Mouse (Mus musculus): Measurements from ENCODE around the gene Coro2b.

Gene Coro2b

GRCm38 (mm10) chr9:62515138-62515537 is 21.7 kb downstream of the Coro2b start:
- no peak for ATAC-seq (ENCODE audit: low TSS enrichment)

DNA sequence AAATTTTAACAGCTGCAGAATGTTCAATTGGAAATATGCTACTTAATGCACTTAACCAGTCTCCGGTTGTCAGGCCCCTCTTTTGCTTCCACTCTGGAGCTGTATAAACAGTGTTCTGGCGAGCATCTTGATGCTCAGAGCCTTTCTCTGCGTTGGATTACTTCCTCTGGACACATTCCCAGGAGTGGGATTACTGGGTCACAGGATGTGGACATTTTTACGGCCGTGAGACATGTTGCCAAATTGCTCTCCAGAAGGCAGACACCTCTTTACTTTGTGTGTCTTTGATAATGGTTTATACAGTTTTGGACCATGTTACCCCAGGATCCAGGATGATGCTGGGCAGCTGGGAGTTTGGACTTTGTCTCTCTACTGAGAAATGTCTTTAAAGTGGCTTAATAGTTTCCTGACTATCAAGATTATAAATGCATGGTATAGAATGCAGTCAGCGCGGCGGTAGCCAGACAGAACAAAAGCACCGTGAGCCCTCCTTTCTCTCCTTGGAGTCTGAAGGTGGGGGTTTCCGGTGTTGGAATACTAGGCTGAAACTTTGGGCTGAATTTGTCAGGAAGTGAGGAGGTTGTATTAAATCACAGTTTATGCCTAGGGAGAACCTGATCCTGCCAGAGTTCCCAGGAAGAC is 23.2 kb downstream of the Coro2b start:
- ATAC-seq (ENCODE audit: low TSS enrichment): no peak

DNA sequence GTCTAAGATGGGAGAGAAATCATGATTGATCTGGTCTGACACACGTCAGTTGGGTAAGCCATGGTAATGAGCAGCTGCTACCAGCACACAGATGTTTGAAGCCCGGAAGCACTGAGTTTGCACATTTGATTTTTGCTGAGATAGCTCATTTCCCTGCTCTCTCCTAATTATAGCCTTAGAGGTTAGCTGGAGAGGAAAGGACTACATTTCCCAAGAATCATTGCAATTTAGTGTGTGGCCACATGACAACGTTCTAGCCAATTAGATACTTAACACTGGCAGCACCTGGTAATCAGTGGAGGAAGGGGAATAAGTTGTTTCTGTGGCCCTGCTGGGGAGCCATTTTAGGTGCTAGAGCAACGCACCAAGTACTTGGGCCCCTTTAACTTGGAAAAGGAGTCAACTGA is 26.3 kb downstream of the Coro2b start:
- peak; percentile 29; the same call in 1 of the 2 replicates for ATAC-seq (ENCODE audit: low TSS enrichment)

GRCm38 (mm10) chr9:62509617-62510016 is 27.2 kb downstream of the Coro2b start:
- ATAC-seq (ENCODE audit: low TSS enrichment): no peak

DNA sequence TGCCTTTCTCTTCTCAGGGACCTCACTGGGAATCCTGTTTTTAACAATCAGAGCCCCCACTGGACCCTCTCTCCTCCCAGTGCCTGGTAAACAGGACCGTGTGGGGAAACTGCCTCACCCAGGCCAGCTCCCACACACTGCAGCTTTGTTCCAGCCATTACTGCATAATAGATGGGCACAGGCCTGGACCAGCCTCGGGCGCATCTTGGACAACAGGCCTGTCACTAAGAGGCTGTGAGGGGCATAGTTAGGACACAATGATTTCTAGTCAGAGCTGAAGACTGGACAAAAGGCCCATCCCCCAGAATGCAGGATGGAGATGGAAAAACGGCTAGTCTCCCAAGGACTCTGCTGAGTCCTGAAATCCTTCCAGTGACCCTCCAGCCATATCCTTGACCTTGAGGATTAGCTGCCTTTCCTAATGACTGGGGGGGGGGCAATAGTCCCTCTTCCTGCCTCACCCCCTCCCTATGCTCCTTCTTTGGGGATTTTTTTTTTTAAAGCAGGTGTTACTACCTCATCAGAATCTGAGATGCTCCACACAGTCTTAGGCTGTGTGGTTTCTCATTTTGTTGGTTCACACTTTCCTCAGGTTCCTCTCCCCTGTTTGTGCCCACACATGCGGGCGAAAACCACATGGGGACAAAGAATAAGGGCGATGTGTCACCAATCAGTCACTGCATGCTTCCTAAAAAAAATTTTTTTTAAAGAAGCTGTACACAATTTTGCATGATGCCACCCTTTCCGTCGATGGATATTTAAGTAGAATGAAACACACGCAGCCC is 27.9 kb downstream of the Coro2b start:
- ATAC-seq (ENCODE audit: low TSS enrichment): no peak

DNA sequence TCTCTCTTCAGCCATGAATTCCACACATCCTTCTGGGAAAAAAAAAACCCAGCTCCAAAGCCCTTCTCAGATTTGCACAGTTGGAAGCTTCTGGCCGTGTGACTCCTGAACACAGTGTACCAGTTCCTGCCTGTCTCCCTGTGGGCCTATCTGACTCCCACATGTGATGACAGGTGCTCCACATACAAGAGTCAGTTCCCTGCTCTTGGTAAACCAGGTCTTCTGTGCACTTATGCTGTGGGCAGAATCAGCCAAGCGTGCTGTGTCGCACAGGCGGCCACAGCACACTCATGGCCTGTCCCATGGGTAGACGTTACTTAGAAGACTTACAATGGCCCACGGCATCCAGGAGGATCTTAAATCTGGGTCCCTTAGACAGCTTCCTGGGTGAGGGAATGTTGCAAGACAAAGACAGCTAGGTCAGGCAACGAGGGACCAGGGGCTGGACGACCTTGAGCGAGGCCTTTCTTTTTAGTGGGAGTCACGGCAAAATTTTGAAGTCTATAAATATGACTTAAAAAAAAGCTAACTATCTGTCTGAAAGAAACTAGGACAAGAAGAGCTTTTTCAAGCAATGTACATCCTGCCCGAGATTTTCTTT is 30.3 kb downstream of the Coro2b start:
- ATAC-seq (ENCODE audit: low TSS enrichment): peak; percentile 41

DNA sequence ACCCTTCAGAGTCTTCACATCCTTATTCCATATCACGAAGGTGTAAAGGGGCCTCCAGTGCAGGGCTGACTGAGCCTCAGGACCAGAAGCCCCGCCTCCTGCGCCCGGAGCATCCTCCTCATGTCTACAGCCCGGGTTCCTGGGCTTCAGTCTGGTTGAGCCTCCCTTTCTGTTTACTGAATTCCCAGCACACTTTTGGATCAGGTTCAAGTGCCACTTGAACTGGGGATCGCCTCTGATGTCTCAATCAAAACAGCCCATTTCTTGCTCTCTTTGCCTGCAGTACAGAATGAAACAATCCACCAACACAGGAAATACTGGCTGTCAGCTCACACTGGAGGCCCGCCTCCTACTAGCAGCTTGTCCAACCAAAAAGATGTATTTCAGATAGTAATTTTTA is 32.7 kb downstream of the Coro2b start:
- ATAC-seq (ENCODE audit: low TSS enrichment): 0 out of 2 replicates have a peak, but pooled peaks have one; percentile 15

GRCm38 (mm10) chr9:62502361-62502760 is 34.5 kb downstream of the Coro2b start:
- no peak for ATAC-seq (ENCODE audit: low TSS enrichment)

GRCm38 (mm10) chr9:62501566-62501965 is 35.3 kb downstream of the Coro2b start:
- ATAC-seq (ENCODE audit: low TSS enrichment): no peak

DNA sequence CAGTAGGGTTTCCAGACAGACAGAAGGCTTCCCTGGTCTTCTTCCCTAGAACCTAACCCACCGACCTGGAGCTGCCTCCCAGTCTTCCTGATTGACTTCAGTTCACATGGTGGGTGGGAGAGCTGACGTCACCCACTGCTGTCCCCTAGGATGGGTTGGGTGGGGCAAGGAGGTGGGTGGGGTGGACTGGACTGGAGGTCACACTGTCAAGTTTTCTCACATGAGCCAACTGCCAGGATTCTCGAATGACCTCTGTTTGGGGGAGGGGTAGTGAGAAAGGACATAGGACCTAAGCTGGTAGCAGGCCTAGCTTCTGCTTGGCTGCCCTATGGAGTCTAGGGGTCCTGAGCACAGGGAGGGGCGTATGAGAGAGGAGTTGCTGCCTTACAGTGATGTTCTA is 36.8 kb downstream of the Coro2b start:
- ATAC-seq (ENCODE audit: low TSS enrichment): no peak

DNA sequence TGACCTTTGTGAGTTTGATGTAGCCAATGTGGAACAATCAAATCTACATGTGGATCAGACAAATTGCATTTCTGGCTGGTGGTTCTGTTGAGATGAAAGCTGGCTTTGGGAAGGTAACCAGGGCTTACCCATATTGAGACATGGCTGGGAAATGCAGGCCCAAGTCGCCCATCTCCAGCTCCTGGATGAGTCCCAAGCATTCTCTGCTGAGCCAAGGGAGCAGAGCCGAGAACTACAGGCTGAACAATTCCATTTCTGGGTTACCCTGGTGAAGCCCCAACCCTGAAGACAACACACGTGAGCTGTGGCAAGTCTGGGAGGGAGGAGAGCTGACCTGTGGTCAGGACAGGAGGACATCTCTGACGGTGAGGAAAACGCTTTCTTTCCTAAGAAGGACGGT is 37.9 kb downstream of the Coro2b start:
- no peak for ATAC-seq (ENCODE audit: low TSS enrichment)

DNA sequence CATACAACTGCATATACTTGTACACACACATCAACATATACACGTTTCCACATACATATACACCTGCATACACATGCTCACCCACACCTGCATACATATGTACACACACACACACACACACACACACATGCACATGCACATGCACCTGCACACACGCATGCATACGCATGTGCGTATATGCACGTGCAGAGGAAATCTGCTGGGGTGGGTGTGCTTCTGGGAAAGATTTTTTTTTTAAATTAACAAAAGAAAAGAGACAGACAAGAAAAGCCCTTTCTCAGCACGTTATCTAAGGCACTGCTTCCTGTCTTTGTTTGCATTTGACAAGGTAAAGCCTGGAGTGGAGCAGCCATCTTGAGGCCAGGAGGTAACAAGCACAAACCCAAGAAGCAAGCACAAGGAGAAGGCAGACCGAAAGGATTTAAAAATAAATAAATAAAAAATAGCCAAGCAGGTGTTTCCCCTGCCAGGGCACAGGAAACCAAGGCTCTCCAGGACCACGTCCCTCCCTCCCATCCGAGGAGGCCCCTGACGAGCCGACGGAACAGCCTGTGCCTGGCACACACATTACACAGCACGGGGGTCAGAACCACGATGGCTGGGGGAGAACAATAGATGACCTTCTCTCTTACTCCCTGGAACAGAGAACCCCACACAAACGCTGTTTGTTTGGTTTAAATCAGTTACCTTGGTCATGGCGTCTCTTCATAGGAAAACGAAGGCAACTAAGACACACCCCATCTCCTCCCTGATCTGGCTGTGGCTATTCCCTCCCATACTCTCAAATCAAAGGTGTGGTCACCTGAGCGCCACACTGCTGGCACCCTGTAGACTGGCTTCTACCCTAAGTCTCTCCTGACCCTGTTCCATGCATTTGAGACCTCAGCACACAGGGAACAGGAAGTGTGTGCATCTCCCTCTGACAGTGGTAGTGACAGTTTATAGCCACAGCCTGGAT is 39.4 kb downstream of the Coro2b start:
- no peak for ATAC-seq (ENCODE audit: low TSS enrichment)

- 0 out of 2 replicates have a peak, but pooled peaks have one; percentile 24 for ATAC-seq (ENCODE audit: low TSS enrichment)
Measured at GRCm38 (mm10) chr9:62492306-62492990, 44.4 kb downstream of the Coro2b start.

DNA sequence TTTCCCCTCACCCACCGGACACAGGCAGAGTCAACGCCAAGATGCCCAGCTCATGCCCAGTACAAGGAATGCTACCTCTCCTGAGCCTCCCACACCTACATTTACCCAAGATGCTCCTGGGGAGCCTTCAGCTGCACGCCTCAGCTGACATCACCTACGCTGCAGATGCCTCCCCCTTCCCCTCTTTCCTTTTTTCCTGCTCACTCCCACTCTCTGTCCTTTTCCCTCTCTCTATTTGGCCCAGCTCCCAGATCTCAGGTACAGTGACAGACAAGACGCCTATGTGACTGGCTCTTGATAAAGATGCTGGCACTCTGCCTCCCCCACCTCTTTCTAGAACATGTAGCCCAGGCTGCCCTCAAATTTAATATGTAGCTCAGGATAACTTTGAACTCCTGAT is 45.2 kb downstream of the Coro2b start:
- peak; percentile 42 for ATAC-seq (ENCODE audit: low TSS enrichment)

- ATAC-seq (ENCODE audit: low TSS enrichment): no peak
Measured at GRCm38 (mm10) chr9:62491104-62491503, 45.7 kb downstream of the Coro2b start.

GRCm38 (mm10) chr9:62484107-62484506 is 52.7 kb downstream of the Coro2b start:
- ATAC-seq (ENCODE audit: low TSS enrichment): peak; percentile 11; the same call in 1 of the 2 replicates

GRCm38 (mm10) chr9:62482788-62483187 is 54.1 kb downstream of the Coro2b start:
- ATAC-seq (ENCODE audit: low TSS enrichment): no peak

DNA sequence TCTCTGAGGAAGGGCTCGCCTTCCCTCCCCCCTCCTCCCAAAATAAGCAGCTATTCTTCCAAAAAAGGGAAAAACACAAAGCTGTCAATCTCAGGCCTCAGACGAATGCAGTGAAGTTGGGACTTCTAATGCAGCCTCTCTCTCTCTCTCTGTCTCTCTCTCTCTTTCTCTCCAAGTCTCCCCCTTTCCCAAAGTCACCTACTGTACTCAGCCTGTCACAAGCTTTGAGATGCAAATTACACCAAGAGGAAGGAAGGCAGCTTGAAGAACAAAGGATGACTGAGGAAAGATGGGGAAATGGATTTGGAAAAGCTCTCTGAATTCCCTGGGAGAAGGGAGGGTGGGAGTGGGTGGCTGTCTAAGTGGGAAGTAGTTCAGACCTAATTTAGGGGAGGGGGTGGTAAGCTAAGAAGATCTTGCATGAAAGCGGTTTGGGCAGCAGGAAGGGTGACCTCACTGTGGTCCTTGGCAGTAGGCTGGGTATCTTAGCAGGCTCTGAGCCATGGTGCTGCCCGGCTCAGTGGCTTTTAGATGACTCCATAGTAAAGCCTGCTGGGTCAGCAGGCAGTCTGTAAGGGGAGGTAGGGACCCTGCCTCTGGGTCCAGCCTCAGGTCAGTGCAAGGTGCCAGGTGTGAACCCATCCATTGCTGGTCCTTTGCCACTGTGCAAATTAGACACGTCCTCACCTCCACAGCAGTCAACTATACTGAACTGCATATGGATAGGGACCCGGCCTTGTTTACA is 55.8 kb downstream of the Coro2b start:
- ATAC-seq (ENCODE audit: low TSS enrichment): 0 out of 2 replicates have a peak, but pooled peaks have one; percentile 17

- no peak for ATAC-seq (ENCODE audit: low TSS enrichment)
Measured at GRCm38 (mm10) chr9:62480149-62480548, 56.7 kb downstream of the Coro2b start.

- ATAC-seq (ENCODE audit: low TSS enrichment): peak; percentile 65
Measured at GRCm38 (mm10) chr9:62476782-62477487, 59.9 kb downstream of the Coro2b start.
